Mouse (Mus musculus): ENCODE measurements around the gene Evl.

The Evl gene

DNA sequence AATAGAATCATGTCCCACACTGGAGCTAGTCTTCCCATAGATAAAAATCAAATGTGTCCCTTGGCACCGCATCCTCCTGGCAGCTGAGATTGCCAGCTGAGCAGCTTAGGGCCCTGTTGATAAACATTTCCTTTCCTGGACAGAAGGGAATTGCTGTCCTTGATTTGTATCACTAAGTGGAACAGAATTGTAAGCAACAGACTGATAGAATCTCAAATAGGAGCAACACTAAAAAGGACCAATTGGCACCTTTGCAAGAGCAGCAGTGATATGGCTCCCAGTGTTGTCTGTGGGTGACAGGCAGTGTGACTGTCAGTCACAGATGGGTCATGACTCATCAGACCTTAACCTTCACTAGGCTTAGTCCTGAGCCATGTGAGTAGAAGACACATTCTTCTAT is 29.3 kb downstream of the Evl start:
- in situ Hi-C loops (cut with MseI, MboI), result no loop called here

DNA sequence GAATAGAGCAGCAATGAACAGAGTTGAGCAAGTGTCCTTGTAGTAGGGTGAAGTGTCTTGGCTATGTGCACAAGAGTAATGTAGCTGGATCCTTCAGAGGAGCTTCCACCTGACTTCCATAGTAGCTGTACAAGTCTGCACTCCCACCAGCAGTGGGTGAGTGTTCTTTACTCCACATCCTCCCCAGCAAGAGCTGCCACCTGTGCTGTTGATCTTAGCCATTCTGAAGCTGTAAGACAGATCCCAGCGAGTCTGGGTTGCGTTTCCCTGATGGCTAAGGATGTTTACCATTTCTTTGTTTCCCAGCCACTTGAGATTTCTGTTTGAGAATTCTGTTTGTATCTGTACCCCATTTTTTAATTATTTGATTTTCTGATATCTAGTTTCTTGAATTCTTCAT is 35.6 kb downstream of the Evl start:
- in situ Hi-C loops (cut with MseI, MboI), result no loop called here

DNA sequence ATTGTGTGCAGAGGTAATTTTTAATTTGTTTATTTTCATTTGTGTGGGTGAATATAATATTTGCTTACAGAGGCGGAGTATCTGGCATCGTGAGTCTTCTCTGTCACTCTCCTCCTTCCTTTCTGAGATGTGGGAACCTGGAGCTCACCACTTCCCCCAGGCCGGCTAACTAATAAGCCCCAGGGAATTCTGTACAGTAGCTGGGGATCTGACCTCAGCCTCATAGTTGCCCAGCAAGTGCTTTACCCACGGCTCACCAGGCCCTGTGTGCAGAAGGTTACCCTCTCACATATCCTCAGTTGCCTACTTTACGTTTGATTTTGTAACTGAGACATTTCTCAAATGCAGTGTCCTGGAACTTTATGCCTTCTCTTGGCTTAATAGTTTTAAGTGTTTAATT is 37.1 kb downstream of the Evl start:
- in situ Hi-C loops (cut with MseI, MboI), result no loop called here

DNA sequence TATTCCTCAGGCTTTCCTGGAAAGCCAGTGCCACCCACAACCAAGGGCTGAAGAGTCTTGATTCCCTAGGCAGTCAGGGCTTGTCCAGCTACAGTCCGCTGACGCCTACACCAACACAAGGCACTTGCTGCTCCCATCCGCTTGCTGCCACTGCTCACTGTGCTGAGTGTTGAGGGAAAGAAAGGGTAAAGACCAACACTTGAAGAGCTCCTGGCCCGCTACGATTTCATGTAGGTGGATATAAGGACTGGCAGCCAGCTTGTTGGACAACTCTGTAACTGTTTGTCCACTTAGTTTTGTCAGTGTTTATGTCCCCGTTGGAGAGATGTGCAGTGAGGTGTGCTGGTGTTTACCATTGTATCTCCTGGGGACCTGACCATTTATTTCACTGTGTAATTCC is 38.3 kb downstream of the Evl start:
- in situ Hi-C loops (cut with MseI, MboI), result no loop called here

DNA sequence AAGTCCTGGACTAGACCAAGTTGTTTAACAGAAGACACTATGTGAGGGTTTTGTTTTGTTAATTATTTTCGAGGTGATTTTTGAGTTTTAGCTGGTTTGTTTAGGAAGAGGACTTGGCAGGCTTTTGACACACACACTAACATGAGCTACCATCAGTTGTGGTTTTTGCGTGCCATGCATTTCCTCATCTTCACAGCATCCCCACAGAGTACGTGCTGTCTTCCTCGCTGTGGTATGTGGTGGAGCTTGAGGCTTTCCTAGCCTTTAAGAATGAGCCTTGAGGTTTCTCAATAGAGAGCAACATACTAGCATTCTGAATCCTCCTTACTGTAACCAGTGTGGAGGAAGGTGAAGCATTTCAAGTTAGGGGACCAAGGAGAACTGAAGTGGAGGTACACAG is 46.3 kb downstream of the Evl start:
- in situ Hi-C loops (cut with MseI, MboI), result no loop called here

DNA sequence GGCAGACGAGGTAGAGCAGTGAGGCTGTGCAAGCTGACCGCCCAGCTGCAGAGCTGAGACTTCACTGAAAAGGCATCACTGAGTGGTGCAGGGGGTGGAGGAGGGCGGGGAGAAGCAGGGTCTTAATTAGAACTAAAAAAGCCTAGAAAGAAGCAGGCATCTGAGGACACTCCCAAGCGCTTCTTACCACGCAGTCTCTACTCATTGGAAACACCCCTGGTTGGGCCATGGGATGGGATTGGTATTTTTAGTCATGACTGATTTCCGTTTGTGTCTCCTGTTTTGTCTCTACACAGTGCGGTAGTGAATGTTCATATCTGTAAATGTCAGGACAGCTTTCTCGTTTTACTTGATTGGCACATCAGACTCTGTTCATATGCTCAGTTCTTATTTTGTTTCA is 46.8 kb downstream of the Evl start:
- in situ Hi-C loops (cut with MseI, MboI), result no loop called here

DNA sequence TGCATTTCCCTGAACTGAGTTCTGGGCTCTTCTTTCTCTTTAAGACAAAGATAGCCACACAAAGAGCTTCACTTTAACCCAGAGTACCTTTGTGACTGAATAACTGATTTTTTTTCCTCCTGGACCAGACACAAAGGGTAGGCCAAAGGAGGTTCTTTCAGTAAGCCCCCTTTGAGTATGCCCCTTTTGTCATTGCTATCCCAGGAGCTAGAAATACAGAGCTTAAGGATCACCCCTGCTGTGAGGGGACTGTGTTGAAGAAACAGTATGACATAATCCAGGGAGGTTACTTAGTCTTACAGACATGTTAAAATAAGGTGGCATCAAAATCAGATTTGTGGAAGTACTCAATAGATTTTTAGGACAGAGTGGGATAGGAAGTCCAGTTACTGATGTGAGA is 50.0 kb downstream of the Evl start:
- in situ Hi-C loops (cut with MseI, MboI), result no loop called here

DNA sequence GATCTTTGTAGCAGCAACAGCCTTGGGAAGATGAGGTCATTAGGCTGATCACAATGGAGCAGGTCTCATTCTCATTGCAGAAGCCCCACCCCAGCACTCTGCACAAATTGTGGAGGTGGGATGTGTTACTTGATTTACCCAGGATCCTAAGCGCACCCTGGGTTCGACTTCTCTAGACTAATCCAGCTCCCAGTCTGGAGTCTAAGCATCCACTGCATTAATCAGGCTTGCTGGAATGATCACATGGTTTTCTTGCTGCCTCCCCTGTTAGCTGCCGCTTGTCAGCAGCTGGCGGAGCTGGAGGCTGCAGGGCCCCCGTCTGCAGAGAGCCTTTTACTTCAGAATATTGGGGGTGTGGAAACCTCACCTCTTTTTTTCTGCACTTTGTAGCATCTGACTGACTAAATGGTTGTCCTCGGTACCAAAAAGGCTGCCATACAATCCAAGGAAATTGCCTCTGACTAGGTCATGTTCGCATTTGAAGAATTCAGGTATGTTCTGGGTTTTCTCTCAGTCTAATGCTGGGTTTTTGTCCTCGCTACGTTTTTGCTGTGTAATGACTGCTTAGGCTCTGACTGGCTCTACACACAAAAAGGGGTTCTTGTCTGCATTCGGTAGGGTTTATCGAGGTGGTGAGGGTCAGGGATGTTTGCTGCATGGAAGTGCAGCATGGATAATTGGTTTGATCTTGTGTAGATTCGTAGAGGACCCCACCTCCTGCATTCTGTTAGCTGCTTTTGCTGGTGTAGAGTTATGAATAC is 51.2 kb downstream of the Evl start:
- in situ Hi-C loops (cut with MseI, MboI), result no loop called here

DNA sequence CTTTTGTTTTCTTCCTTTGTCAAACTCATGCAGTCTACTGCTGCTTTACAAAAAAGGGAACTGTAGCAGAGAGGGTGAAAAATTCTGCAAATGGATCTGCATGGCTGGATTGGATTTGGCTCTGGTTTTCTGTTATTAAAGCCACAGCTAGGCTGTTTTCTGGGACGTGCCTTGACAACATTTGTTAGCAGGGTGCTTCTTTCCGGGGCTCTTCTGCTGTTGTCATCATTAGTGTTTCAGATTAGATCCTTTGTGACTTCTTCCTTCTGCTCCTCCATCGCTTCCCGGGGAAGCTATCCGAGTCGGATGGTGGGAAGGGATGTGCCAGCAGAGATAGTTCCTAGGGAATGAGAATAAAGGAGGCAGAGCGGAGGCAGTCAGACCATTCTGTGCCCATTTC is 51.8 kb downstream of the Evl start:
- in situ Hi-C loops (cut with MseI, MboI), result no loop called here

DNA sequence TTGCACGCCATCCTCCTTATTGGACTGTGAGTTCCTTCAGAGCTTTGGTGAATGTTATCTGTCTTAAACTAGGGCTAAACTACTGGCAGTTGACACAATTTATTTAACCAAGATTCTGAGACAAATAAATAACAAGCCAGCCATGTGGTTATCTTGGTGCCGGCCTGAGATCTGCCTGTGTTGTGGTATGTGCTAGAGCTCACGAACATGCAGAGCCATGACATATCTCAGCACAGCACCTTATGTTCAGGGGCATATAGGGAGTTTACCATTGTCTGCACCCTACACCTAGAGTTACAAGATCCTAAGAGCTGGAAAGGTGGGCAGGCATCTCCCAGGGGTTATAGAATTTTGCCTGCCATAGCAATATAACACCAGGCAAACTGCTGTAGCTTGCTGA is 54.9 kb downstream of the Evl start:
- in situ Hi-C loops (cut with MseI, MboI), result no loop called here

DNA sequence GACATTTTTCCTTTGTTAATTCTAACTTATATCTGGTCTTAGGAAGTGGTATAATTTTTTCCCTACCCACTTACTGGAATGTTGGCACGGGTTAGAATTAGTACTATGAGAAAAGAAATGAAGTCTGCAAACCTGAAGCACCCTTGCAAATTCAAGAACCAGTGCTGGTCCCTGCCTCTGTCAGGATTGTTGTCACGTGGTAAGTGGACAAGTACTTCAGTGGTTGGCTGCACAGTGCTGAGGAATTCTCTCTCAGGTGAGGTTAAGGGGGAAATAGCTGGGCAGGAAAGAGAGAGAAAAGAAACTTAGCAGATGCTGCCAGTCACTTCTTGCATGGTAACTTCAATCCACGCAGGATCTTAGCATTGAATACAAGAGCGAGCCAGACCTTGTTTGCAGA is 55.7 kb downstream of the Evl start:
- in situ Hi-C loops (cut with MseI, MboI), result loop anchor here in 1 of 2 experiments (10.0 kb wide), 1 partner anchor 145 kb away; no protein-coding TSS in a partner anchor

DNA sequence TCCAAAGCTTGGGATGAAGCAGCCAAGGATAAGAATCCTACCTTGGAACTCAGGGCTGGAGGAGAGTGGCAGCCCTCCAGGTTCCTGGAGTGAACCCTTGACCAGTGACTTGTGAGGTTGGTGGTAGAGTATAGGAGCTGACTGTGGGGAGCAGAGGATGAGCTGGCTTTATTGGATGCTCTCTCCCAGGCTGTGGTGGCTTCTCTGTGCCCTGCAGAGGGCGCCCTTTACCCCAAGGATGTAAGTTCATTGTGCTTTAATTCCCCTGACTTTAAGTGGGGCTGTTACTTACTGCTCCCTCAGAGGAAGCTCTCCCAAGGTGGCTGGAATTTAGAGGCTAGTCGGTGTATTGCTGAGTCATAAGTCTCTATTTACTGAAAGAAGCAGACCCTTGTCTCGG is 58.6 kb downstream of the Evl start:
- in situ Hi-C loops (cut with MseI, MboI), result loop anchor here in 1 of 2 experiments (10.0 kb wide), 1 partner anchor 142 kb away; no protein-coding TSS in a partner anchor

DNA sequence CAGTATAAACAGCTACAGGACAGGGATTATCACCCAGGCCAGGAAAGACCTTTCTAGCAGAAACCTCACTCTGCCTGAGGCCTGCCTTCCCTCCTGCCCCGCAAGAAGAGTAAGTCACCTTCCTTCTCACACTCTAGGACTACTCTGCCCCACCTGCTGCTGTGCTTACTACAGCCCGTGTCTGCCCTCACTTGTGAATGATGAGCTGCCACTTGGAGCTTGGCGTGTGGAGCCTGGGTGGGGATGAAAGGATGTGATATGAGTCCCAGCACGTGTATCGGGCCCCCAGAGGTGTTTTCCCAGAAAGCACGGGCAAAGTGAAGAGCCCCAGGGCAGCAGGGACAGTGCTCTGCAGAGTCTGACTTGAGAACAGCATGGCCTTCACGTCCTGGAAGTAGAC is 63.0 kb downstream of the Evl start:
- in situ Hi-C loops (cut with MseI, MboI), result loop anchor here in 1 of 2 experiments (10.0 kb wide), 1 partner anchor 137 kb away; no protein-coding TSS in a partner anchor

DNA sequence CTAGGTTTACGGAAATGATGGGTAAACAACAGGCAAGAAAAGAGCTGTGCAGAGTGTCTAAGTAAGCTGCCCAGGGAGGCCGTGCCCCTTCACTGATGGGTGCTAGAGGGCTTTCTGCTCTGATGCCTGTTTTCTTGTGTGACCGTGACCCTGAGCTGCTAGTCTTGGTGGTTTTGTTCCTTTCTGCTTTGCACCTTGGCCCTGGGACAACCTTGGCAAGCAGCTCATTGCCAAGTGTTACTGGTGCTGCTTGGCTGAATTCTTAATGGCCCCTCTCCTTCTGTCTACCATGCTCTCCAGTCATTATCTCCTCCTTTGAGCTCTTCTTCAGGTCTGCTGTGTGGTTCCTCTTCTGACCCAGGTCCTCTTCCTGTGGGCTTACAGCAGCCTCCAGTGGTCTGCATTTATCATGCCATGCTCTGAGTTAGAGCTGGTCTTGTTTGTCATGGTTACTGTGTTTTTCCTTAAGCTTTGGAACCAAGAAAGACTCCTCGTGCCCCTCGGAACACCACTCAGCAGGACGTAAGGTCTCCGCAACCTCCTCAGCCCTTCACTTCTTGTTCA is 65.4 kb downstream of the Evl start:
- in situ Hi-C loops (cut with MseI, MboI), result loop anchor here in 1 of 2 experiments (10.0 kb wide), 1 partner anchor 135 kb away; no protein-coding TSS in a partner anchor

DNA sequence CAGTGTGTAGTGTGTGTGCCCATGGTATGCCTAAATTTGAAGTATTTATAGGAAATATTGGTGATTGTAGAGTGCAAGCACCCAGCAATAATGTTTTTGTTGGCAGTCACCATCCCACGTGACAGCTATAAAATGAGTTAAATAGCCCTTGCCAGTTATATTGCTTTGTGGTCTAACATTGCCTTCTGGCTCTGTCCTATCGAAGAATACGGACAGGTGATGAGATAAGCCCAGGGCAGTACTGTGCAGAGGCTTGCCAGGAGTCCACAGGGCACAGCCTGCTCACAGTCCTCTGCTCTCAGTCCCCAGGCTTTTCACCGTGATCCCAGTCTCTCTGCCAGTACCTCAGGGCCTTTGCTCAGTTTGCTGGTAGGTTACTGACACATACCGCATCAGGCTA is 67.9 kb downstream of the Evl start:
- in situ Hi-C loops (cut with MseI, MboI), result no loop called here

DNA sequence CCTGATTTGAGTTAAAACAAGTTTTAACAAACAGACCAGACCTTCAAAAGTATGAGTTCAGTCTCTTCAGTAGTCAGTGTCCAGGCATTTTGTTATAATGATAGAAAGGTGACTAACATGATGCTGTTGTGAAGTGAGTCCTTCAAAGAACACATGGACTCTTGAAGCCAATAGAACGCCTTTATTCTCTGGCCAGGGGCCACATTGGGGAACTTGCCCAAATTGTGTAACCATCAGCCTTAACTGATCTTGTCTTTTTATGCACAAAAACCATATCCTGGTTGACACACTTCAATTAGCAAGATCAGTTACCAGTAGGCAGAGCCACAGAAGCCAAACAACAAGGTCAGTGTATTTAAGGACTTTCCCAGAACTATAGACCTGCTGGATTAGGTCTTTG is 75.0 kb downstream of the Evl start:
- in situ Hi-C loops (cut with MseI, MboI), result no loop called here

DNA sequence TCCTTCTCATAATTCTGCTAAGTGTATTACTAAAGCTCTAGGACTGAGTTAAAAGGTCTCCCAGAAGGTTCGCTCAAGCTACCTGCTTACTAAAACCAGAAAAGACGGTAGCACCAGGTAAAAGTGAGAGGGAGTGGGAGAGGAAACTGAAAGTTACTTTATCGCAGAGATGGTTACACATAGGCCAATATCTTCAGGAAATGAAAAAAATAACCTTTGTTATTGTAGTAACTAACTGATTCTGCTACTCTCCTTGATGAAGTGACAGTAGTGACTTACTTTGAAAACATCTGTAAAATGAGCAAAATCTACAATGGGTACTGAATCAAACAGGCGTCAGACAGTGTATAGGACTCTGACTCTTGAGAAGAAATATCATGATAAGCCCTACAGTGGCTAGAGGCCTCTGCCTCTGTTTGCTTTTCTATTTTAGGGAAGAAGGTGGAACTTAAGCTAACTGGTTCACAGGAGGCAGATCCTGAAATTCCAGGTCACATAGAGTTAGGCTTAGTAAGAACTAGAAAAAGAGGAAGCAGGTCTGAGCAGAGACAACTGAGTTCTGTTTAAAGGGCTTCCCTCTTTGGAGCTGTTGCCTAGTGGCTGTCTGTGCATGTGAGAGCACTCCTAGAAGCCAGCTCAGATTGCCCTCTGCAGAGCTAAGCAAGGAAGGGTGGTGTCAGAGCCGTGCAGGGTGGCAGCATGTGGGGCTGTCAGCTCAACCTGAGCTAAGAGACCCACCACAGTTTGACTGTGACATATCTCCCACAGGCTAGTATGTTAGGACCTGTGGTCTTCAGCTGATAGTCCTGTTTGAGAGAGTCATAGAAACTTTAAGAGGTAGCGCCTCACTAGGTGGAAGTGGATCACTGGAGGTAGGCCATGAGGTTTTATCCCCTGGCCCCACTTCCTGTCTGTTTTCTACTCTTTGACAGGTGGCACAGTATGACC is 76.5 kb downstream of the Evl start:
- in situ Hi-C loops (cut with MseI, MboI), result no loop called here

DNA sequence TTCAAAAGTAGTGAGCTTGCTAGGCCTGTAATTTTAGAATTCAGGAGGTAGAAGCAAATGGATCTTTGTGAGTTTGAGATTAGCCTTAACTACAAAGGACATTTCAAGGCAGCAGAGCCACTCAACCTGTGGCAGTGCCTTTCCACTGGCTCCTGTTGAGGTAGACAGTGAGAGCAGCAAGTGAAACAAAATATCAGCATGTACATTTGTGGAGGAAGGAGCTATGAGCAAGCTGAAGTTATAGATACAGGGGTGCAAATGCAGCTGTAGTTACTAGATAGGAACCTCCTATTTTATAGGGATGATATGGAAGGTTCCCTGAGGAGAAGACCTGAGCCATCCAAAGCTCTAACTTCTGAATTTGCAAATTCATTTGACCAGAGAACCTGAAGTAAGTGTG is 78.0 kb downstream of the Evl start:
- in situ Hi-C loops (cut with MseI, MboI), result no loop called here

DNA sequence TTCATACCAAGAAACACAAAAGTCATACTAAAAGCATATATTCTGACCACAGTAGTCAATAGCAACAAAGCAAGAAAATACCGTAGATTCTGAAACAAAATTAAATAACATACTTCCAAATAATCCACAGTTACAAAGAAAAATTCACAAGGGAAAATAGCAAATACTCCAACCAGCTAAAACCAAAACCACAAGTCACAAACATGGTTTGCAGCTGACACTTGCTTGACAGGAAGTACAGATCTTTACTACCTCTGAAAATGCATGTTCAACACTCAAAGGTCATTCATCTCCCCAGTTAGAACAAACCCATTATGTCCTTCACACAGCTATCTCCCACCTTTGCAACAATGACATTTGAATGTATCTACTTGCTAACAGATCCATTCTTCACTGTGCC is 79.5 kb downstream of the Evl start:
- in situ Hi-C loops (cut with MseI, MboI), result no loop called here

DNA sequence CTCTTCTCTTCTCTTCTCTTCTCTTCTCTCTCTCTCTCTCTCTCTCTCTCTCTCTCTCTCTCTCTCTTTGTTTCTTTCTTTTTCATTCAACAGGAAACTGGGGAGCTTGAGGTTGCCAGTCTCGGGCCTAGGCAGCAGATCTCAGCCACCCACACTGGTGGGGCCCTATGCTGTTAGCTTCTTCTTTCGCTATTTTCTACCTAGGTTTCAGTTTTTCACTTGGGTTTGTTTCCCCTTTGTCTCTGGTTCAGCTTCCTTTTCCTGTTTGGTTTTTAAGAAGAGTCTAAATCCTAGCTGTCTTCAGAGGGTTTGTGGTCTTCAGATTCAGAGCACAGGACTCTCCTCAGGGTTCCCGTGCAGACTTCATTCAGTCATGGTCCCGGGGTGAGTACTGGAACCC is 81.0 kb downstream of the Evl start:
- in situ Hi-C loops (cut with MseI, MboI), result no loop called here

DNA sequence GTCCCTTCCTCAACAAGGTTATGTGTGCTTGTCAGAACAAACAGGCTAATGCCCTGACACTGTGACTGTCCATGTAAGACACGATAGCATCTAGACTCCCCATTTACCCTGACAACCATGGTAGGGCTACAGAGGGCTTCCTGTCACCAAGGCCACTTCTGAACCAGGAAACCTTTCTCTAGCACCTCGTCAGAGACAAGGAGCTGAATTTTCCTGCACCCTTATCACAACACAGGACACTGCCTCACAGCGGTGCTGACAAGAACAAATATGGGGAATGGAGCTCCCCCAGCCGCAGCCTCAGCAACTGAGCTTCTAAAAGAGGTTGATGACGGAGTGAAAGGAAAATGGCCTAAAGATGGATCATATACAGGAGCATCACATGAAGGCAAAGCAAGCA is 82.9 kb downstream of the Evl start:
- in situ Hi-C loops (cut with MseI, MboI), result no loop called here

DNA sequence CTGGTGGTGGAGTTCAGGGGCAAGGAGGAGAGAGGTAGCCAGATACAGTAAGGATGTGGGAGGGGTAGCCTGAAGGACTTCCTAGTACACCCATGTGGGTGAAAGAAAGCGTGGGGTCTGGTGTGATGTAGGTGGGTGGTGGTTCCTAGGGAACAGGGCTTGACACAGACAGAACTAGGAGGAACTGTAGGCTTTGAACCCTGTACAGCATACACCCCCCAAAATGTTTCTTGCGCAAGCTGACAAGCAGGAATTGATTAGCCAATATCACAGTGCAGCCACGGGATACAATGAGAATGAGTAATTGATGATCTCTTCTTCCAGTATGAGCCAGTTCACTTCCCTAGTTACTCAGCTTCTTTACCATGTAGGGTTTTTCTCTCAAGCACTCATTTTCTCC is 84.6 kb downstream of the Evl start:
- in situ Hi-C loops (cut with MseI, MboI), result no loop called here

All from mouse trophoblast stem cell (cell line).